Comparison of ENCODE assay signal across 8 mouse cellular contexts in genomic region chr10:43477865-43478681, GRCm38 (mm10). TPM values are rescaled to one million over a fixed set of nuclear protein-coding genes. Genes with fewer than 3 reads are reported as not detected.
DNase-seq lines count a peak whose midpoint lies in the region; ATAC-seq and TF ChIP-seq lines count a peak whose summit lies in the region.

No protein-coding gene starts in this region.

- peaks cover 25% of the 10 kb centered on the region; the same call in 1 of the 2 replicates for H3K79me2 ChIP-seq in CH12.LX (replicated peaks; ENCODE audit: control insufficient read depth, extremely low read depth, insufficient read depth, poor library complexity, severe bottlenecking)

- peak overlapping the region; percentile 69 for H3K4me2 ChIP-seq in CH12.LX (ENCODE audit: insufficient read depth, low read depth, poor library complexity, severe bottlenecking)
- H3K4me2 ChIP-seq in forebrain, embryonic 12.5 days, result peak overlapping the region; percentile 93

- intact Hi-C loops in heart, postnatal 10 days (cut with DNase I), result loop anchor here (2.0 kb wide), 1 partner anchor 23 kb away; no protein-coding TSS in a partner anchor

- under 1% methylated on average over 42 of the region's 42 CpGs for WGBS in forebrain, embryonic 12.5 days
- WGBS in lung, adult 2 months, result 3% methylated on average over 41 of the region's 42 CpGs

- peak overlapping the region; percentile 62 to 99 (median 85) for H3K4me3 ChIP-seq in CH12.LX (replicated peaks in 1 of 3; ENCODE audit: low read depth in 2 of 3, low read length in 2 of 3, poor library complexity in 1 of 3)
- peak overlapping the region; percentile 85 for H3K4me3 ChIP-seq in forebrain, embryonic 12.5 days (replicated peaks)
- H3K4me3 ChIP-seq in lung, adult 2 months (replicated peaks; ENCODE audit: extremely low read depth, low read depth, low read length), result peak overlapping the region; percentile 91

- no peak for TF ChIP-seq CTCF in CH12.LX (conservative IDR thresholded peaks at IDR 0.05 in 1 of 2, IDR thresholded peaks at IDR 0.05 in 1 of 2; ENCODE audit: low read depth in 2 of 2, low read length in 2 of 2)
- no peak for TF ChIP-seq CTCF in lung, adult 2 months (IDR thresholded peaks at IDR 0.05; ENCODE audit: insufficient read depth, low read length)

- in situ Hi-C loops in CH12.LX (cut with MboI; ENCODE audit: low pct_ligation_motif_present, low pct_unique_long_range_greater_than_20kb, low sequenced_read_pairs), result no loop called here

- peak overlapping the region; percentile 88; the same call in 1 of the 2 replicates for H3K27ac ChIP-seq in CH12.LX (ENCODE audit: insufficient read depth, low read depth)
- H3K27ac ChIP-seq in forebrain, embryonic 12.5 days, result peak overlapping the region; percentile 98

- no peaks in the 10 kb centered on the region for H3K9me3 ChIP-seq in CH12.LX (replicated peaks; ENCODE audit: low read length)
- no peaks in the 10 kb centered on the region for H3K9me3 ChIP-seq in forebrain, embryonic 12.5 days

- peak; percentile 63 for TF ChIP-seq POLR2A in CH12.LX (IDR thresholded peaks at IDR 0.05; ENCODE audit: low read depth, low read length)
- no peak for TF ChIP-seq POLR2A in lung, adult 2 months (IDR thresholded peaks at IDR 0.05; ENCODE audit: borderline replicate concordance, extremely low read depth, low read depth, low read length)

- no peak for TF ChIP-seq RAD21 in CH12.LX (IDR thresholded peaks at IDR 0.05; ENCODE audit: low read depth, low read length)

- no peaks in the 10 kb centered on the region for H3K27me3 ChIP-seq in CH12.LX (replicated peaks)
- no peaks in the 10 kb centered on the region for H3K27me3 ChIP-seq in forebrain, embryonic 12.5 days

- DNase-seq in CH12.LX (ENCODE audit: extremely low read depth), result peak; percentile 72
- DNase-seq in brain, adult 2 months (ENCODE audit: low read depth, low spot score), result peak; percentile 59
- DNase-seq in heart, postnatal 10 days, result peak; percentile 71 to 74
- DNase-seq in kidney, postnatal 4 days, result peak; percentile 74 to 86
- peak; percentile 42 for DNase-seq in lung, adult 2 months
- DNase-seq in ovary, adult 18-20 months (ENCODE audit: low spot score), result peak; percentile 38
- DNase-seq in thymus, postnatal 25 days, result peak; percentile 32

- H3K9ac ChIP-seq in CH12.LX (ENCODE audit: insufficient read depth, low read depth), result peak overlapping the region; percentile 99
- peak overlapping the region; percentile 97 for H3K9ac ChIP-seq in forebrain, embryonic 12.5 days

- no peaks in the 10 kb centered on the region for H3K36me3 ChIP-seq in CH12.LX (replicated peaks in 1 of 2; ENCODE audit: control insufficient read depth in 1 of 2, insufficient read depth in 1 of 2, low read length in 1 of 2)
- no peaks in the 10 kb centered on the region for H3K36me3 ChIP-seq in forebrain, embryonic 12.5 days (replicated peaks)

- dilution Hi-C loops in CH12.LX (cut with MboI; ENCODE audit: extremely low pct_ligation_motif_present, extremely low pct_unique_long_range_greater_than_20kb, low sequenced_read_pairs), result no loop called here

- TF ChIP-seq EP300 in CH12.LX (IDR thresholded peaks at IDR 0.05; ENCODE audit: low read length), result peak; percentile 67; the same call in 1 of the 2 replicates

- peak; percentile 58 for ATAC-seq in forebrain, embryonic 12.5 days (ENCODE audit: low FRiP score)

- peaks cover 4 to 43% of the 10 kb centered on the region in 2 experiments; a peak in 3 of 4 replicates for H3K4me1 ChIP-seq in CH12.LX (ENCODE audit: control insufficient read depth in 1 of 2, insufficient read depth in 2 of 2)
- H3K4me1 ChIP-seq in forebrain, embryonic 12.5 days, result peaks cover 45% of the 10 kb centered on the region
- H3K4me1 ChIP-seq in lung, adult 2 months (ENCODE audit: control insufficient read depth, insufficient read depth, low read length), result peaks cover 5% of the 10 kb centered on the region; the same call in 1 of the 2 replicates

TF ChIP-seq in CH12.LX, 34 proteins besides CTCF, POLR2A, EP300 and RAD21:
- TF ChIP-seq SIN3A (IDR thresholded peaks at IDR 0.05; ENCODE audit: low read length) (peak; percentile 90), JUND (conservative IDR thresholded peaks at IDR 0.05; ENCODE audit: low read depth, low read length) (no peak), GABPA (IDR thresholded peaks at IDR 0.05; ENCODE audit: insufficient replicate concordance, low read depth, low read length) (no peak), HCFC1 (IDR thresholded peaks at IDR 0.05; ENCODE audit: low read depth, low read length) (no peak; the same call in 1 of the 2 replicates), CHD1 (IDR thresholded peaks at IDR 0.05; ENCODE audit: low read depth, low read length) (no peak), ZMIZ1 (IDR thresholded peaks at IDR 0.05; ENCODE audit: low read depth, low read length) (no peak), ZNF384 (IDR thresholded peaks at IDR 0.05; ENCODE audit: low read depth, low read length) (peak; percentile 90), CHD2 (IDR thresholded peaks at IDR 0.05; ENCODE audit: low read length) (no peak), PAX5 (IDR thresholded peaks at IDR 0.05; ENCODE audit: low read length) (no peak), ZC3H11A (IDR thresholded peaks at IDR 0.05; ENCODE audit: low read depth, low read length) (no peak), TBP (conservative IDR thresholded peaks at IDR 0.05; ENCODE audit: low read depth, low read length) (0 out of 2 replicates have a peak, but pooled peaks have one; percentile 50), UBTF (IDR thresholded peaks at IDR 0.05; ENCODE audit: low read depth, low read length) (no peak), BHLHE40 (IDR thresholded peaks at IDR 0.05; ENCODE audit: low read depth, low read length) (peak; percentile 33; the same call in 1 of the 2 replicates), NRF1 (IDR thresholded peaks at IDR 0.05; ENCODE audit: low read depth, low read length) (no peak), IRF4 (IDR thresholded peaks at IDR 0.05; ENCODE audit: low read depth, low read length) (0 out of 2 replicates have a peak, but pooled peaks have one; percentile 5), NELFE (IDR thresholded peaks at IDR 0.05; ENCODE audit: low read depth, low read length) (peak; percentile 60), MYC (IDR thresholded peaks at IDR 0.05; ENCODE audit: low read depth, low read length) (peak; percentile 96), ETS1 (conservative IDR thresholded peaks at IDR 0.05; ENCODE audit: low read depth, low read length) (peak; percentile 58; the same call in 1 of the 2 replicates), USF2 (conservative IDR thresholded peaks at IDR 0.05; ENCODE audit: low read depth, low read length) (no peak; the same call in none of the 2 replicates), JUN (IDR thresholded peaks at IDR 0.05; ENCODE audit: insufficient read depth, low read depth, low read length) (no peak), ZKSCAN1 (IDR thresholded peaks at IDR 0.05; ENCODE audit: borderline replicate concordance, low read depth, low read length) (no peak), TCF12 (IDR thresholded peaks at IDR 0.05; ENCODE audit: low read depth, low read length) (0 out of 2 replicates have a peak, but pooled peaks have one; percentile 10), MAZ (IDR thresholded peaks at IDR 0.05; ENCODE audit: low read depth, low read length) (no peak), MAFK (IDR thresholded peaks at IDR 0.05; ENCODE audit: insufficient replicate concordance, low read length) (no peak), KAT2A (IDR thresholded peaks at IDR 0.05; ENCODE audit: insufficient replicate concordance, low read length) (no peak), SMC3 (IDR thresholded peaks at IDR 0.05; ENCODE audit: low read depth, low read length) (no peak), E2F4 (IDR thresholded peaks at IDR 0.05; ENCODE audit: insufficient replicate concordance, low read depth, low read length) (no peak), ELF1 (IDR thresholded peaks at IDR 0.05; ENCODE audit: low read depth, low read length) (no peak), POLR2AphosphoS2 (IDR thresholded peaks at IDR 0.05; ENCODE audit: low read depth, low read length) (0 out of 2 replicates have a peak, but pooled peaks have one; percentile 51), MEF2A (IDR thresholded peaks at IDR 0.05; ENCODE audit: borderline replicate concordance, low read depth, low read length) (no peak; the same call in 1 of the 2 replicates), RCOR1 (conservative IDR thresholded peaks at IDR 0.05; ENCODE audit: low read depth, low read length) (no peak; the same call in 1 of the 2 replicates), MAX (IDR thresholded peaks at IDR 0.05; ENCODE audit: low read length) (peak; percentile 88), MXI1 (IDR thresholded peaks at IDR 0.05; ENCODE audit: low read depth, low read length) (peak; percentile 90), USF1 (IDR thresholded peaks at IDR 0.05; ENCODE audit: low read depth, low read length) (peak; percentile 76)

RNA-seq across cellular contexts. Expression of gene Bend3, which starts 0.6 kb away (rescaled TPM):
- total RNA-seq in CH12.LX (2012; rRNA removed) (8.7 and 11.8 TPM in 2 replicates), CH12.LX (2014; rRNA removed) (6.5 and 7.4 TPM in 2 replicates)
- polyA plus RNA-seq in CH12.LX (2012; ENCODE audit: insufficient read length, low read depth), result 14.8 and 18.9 TPM in 2 replicates
- polyA plus RNA-seq in forebrain, embryonic 12.5 days (2016; fragmentation: Nextera tagmentation; extraction: Ambion mirVana), result 6.3 and 7.5 TPM in 2 replicates
- total RNA-seq in heart, postnatal 10 days (2021), result 10 to 100 TPM in 1 of 2 experiments, 1 to 10 TPM in 1; 8.7 to 11.0 TPM
- polyA plus RNA-seq in lung, adult 2 months (2012; rRNA removed), result 3.1 and 4.0 TPM in 2 replicates

RNA-seq across cellular contexts. Expression of gene Gm9803, which starts 45.8 kb away (rescaled TPM):
- total RNA-seq in CH12.LX (2012; rRNA removed), result 16.2 and 23.2 TPM in 2 replicates
- total RNA-seq in CH12.LX (2014; rRNA removed), result 56.6 and 99.7 TPM in 2 replicates
- 120 and 128 TPM in 2 replicates for polyA plus RNA-seq in CH12.LX (2012; ENCODE audit: insufficient read length, low read depth)
- 14.1 and 17.0 TPM in 2 replicates for polyA plus RNA-seq in forebrain, embryonic 12.5 days (2016; fragmentation: Nextera tagmentation; extraction: Ambion mirVana)
- total RNA-seq in heart, postnatal 10 days (2021), result 10 to 100 TPM in 1 of 2 experiments, 1 to 10 TPM in 1; 5.0 to 12.9 TPM
- 44.3 and 73.8 TPM in 2 replicates for polyA plus RNA-seq in lung, adult 2 months (2012; rRNA removed)

Comparison
In these comparisons a context has a peak if more than half of its experiments do, and no peak if none do; other contexts are left out.
1. Peak in every context shown above with its lines: DNase-seq, ATAC-seq, H3K4me3 ChIP-seq and H3K27ac ChIP-seq.